8 mouse cellular contexts compared by ENCODE assay signal in genomic region chr10:45000873-45001859, GRCm38 (mm10).
DNase-seq lines count a peak whose midpoint lies in the region; ATAC-seq lines count a peak whose summit lies in the region.

No protein-coding gene starts in this region.

- no peak overlapping the region for H3K9ac ChIP-seq in intestine, embryonic 15.5 days

- DNase-seq in right cerebral cortex, adult 18-20 months = peak; percentile 46
- DNase-seq in right cerebral cortex, postnatal 36 days (ENCODE audit: low spot score in 2 of 2) = no peak
- peak; percentile 5 for DNase-seq in cerebellum, adult 8-10 months
- peak; percentile 63 for DNase-seq in forelimb bud, embryonic 11.5 days (ENCODE audit: low read depth, low spot score)
- peak; percentile 39 for DNase-seq in limb, embryonic 10.5 days (ENCODE audit: low spot score)
- DNase-seq in mesoderm, embryonic 11.5 days (ENCODE audit: low read depth, low spot score) = peak; percentile 66
- DNase-seq in spleen, adult 12 weeks (ENCODE audit: low spot score) = peak; percentile 44

- peaks cover 19% of the 10 kb centered on the region for H3K4me1 ChIP-seq in intestine, embryonic 15.5 days (replicated peaks)
- peaks cover 54% of the 10 kb centered on the region for H3K4me1 ChIP-seq in limb, embryonic 10.5 days

- ATAC-seq in intestine, embryonic 15.5 days = peak; percentile 69

- no peaks in the 10 kb centered on the region for H3K36me3 ChIP-seq in intestine, embryonic 15.5 days
- no peaks in the 10 kb centered on the region for H3K36me3 ChIP-seq in limb, embryonic 10.5 days

- no peaks in the 10 kb centered on the region for H3K27me3 ChIP-seq in intestine, embryonic 15.5 days (replicated peaks)
- no peaks in the 10 kb centered on the region for H3K27me3 ChIP-seq in limb, embryonic 10.5 days (ENCODE audit: low read depth, poor library complexity, severe bottlenecking)

- no peaks in the 10 kb centered on the region for H3K9me3 ChIP-seq in intestine, embryonic 15.5 days
- H3K9me3 ChIP-seq in limb, embryonic 10.5 days (replicated peaks) = no peaks in the 10 kb centered on the region

- WGBS in intestine, embryonic 15.5 days = 33% methylated on average over 12 of the region's 12 CpGs
- WGBS in limb, embryonic 10.5 days = 53% methylated on average over 12 of the region's 12 CpGs

- H3K27ac ChIP-seq in intestine, embryonic 15.5 days = peak overlapping the region; percentile 71
- H3K27ac ChIP-seq in limb, embryonic 10.5 days = peak overlapping the region; percentile 79

- peak overlapping the region; percentile 22 for H3K4me3 ChIP-seq in intestine, embryonic 15.5 days (replicated peaks)
- H3K4me3 ChIP-seq in limb, embryonic 10.5 days = peak overlapping the region; percentile 22; the same call in 1 of the 2 replicates

- H3K4me2 ChIP-seq in intestine, embryonic 15.5 days (replicated peaks) = peak overlapping the region; percentile 61

Comparison
In these comparisons a context has a peak if more than half of its experiments do, and no peak if none do; other contexts are left out.
1. DNase-seq: peak in right cerebral cortex, adult 18-20 months (single experiment), cerebellum, adult 8-10 months (single experiment), forelimb bud, embryonic 11.5 days (single experiment), limb, embryonic 10.5 days (single experiment), mesoderm, embryonic 11.5 days (single experiment) and spleen, adult 12 weeks (single experiment); none in right cerebral cortex, postnatal 36 days (0 of 2).